Mouse (Mus musculus) myocyte (in vitro differentiated cells): Measurements from ENCODE around the gene Bcar1.

Source experiments
- POLR2A ChIP-seq: IDR thresholded peaks from one replicate; pipeline ENCODE4 v1.6.1; 2011; ENCODE audit warnings: low read depth, mild to moderate bottlenecking, control low read depth, moderate library complexity; ENCODE audit not compliant: insufficient read length
- POLR2AphosphoS2 ChIP-seq: IDR thresholded peaks from one replicate; pipeline ENCODE4 v1.6.1; 2011; ENCODE audit warnings: low read depth, control low read depth; ENCODE audit not compliant: insufficient read length

- TF ChIP-seq POLR2A, result peak; percentile 47
- peak; percentile 52 for TF ChIP-seq POLR2AphosphoS2
Measured at GRCm38 (mm10) chr8:111726102-111726900, 17.3 kb downstream of the Bcar1 start.
